ENCODE assay signal across 9 mouse cellular contexts in the genomic region with DNA sequence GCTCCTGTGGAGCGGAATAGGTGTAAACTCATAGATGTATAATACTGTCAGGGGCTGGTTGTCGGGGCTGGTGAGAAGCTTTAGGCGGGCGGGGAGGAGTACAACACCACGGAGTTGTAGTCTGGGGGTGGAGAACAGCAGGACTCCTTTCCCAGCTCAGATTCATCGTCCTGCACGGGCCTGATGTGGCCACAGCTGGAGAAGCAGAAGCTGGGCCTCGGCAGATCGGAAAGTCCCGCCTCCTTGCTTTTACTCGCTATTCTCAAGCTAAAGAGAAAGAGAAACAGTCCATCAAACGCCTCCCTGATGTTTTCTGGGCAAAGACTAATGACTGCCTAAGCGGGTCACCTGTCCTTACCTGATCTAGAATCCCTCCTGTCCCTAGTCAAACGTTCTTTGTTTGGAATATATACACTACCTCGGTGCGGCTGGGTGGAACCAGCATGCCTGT.
DNase-seq lines count a peak whose midpoint lies in the region; ATAC-seq and TF ChIP-seq lines count a peak whose summit lies in the region.
"Had no signal": no experiment of that assay in that cellular context is flagged by ENCODE, and none has a peak within 500 bp of the region (broad histone marks: within the 10 kb centered on the region; RNA-seq: fewer than 3 reads in every experiment).

No protein-coding gene starts in this region.

- ATAC-seq in hindbrain, embryonic 11.5 days (ENCODE audit: low FRiP score), result no peak
- ATAC-seq in hindbrain, embryonic 14.5 days (ENCODE audit: low FRiP score), result no peak
- ATAC-seq in midbrain, embryonic 14.5 days (ENCODE audit: low FRiP score, low TSS enrichment), result no peak

- no peak for DNase-seq in hindbrain, embryonic 10.5 days (ENCODE audit: low spot score)
- DNase-seq in hindbrain, embryonic 11.5 days (ENCODE audit: low spot score), result no peak
- no peak for DNase-seq in hindbrain, embryonic 14.5 days (ENCODE audit: low spot score)
- DNase-seq in midbrain, embryonic 14.5 days, result peak; percentile 35
- no peak for DNase-seq in embryo, embryonic 10 days (ENCODE audit: low spot score)
- DNase-seq in embryo, embryonic 10.5 days (ENCODE audit: low spot score), result no peak
- DNase-seq in testis, postnatal 10 days (ENCODE audit: low spot score), result no peak
- DNase-seq: gastrocnemius, postnatal 14 days had no signal

- no peak for TF ChIP-seq POLR2A in ES-Bruce4 (IDR thresholded peaks at IDR 0.05; ENCODE audit: insufficient read depth, low read length)

- H3K4me3 ChIP-seq in hindbrain, embryonic 10.5 days, result peak overlapping the region; percentile 22
- H3K4me3 ChIP-seq in hindbrain, embryonic 11.5 days (ENCODE audit: low read depth, low read length), result no peak overlapping the region
- 0 out of 2 replicates have a peak overlapping the region, but pooled peaks have one; percentile 33 for H3K4me3 ChIP-seq in ES-Bruce4 (ENCODE audit: low read depth, low read length)
- no peak overlapping the region for H3K4me3 ChIP-seq in hindbrain, embryonic 14.5 days (replicated peaks; ENCODE audit: low read length)
- no peak overlapping the region for H3K4me3 ChIP-seq in midbrain, embryonic 14.5 days (replicated peaks; ENCODE audit: low read depth, low read length)

- no peaks in the 10 kb centered on the region for H3K27me3 ChIP-seq in hindbrain, embryonic 10.5 days (ENCODE audit: insufficient read depth, poor library complexity, severe bottlenecking)
- no peaks in the 10 kb centered on the region for H3K27me3 ChIP-seq in hindbrain, embryonic 11.5 days (ENCODE audit: control insufficient read depth, insufficient read depth, low read length)
- no peaks in the 10 kb centered on the region for H3K27me3 ChIP-seq in ES-Bruce4 (ENCODE audit: control insufficient read depth, insufficient read depth, low read length, poor library complexity, severe bottlenecking)
- no peaks in the 10 kb centered on the region for H3K27me3 ChIP-seq in hindbrain, embryonic 14.5 days (ENCODE audit: control insufficient read depth, insufficient read depth, low read length)
- H3K27me3 ChIP-seq in midbrain, embryonic 14.5 days (ENCODE audit: control insufficient read depth, insufficient read depth, low read length), result no peaks in the 10 kb centered on the region

- no peak for TF ChIP-seq EP300 in ES-Bruce4 (IDR thresholded peaks at IDR 0.05; ENCODE audit: insufficient read depth, low read depth, low read length)

- H3K9ac ChIP-seq in hindbrain, embryonic 11.5 days (ENCODE audit: low read depth, low read length), result no peak overlapping the region
- no peak overlapping the region for H3K9ac ChIP-seq in ES-Bruce4 (ENCODE audit: low read depth, poor library complexity, severe bottlenecking)
- H3K9ac ChIP-seq in hindbrain, embryonic 14.5 days, result no peak overlapping the region
- no peak overlapping the region for H3K9ac ChIP-seq in midbrain, embryonic 14.5 days (replicated peaks; ENCODE audit: low read length)

- no peaks in the 10 kb centered on the region for H3K36me3 ChIP-seq in hindbrain, embryonic 10.5 days
- no peaks in the 10 kb centered on the region for H3K36me3 ChIP-seq in hindbrain, embryonic 11.5 days (ENCODE audit: control insufficient read depth, insufficient read depth, low read length)
- no peaks in the 10 kb centered on the region for H3K36me3 ChIP-seq in ES-Bruce4 (ENCODE audit: control insufficient read depth, insufficient read depth, low read length, poor library complexity, severe bottlenecking)
- no peaks in the 10 kb centered on the region for H3K36me3 ChIP-seq in hindbrain, embryonic 14.5 days (replicated peaks; ENCODE audit: control insufficient read depth, insufficient read depth)
- no peaks in the 10 kb centered on the region for H3K36me3 ChIP-seq in midbrain, embryonic 14.5 days (ENCODE audit: control insufficient read depth, insufficient read depth, low read length)

- no peak overlapping the region for H3K4me2 ChIP-seq in hindbrain, embryonic 11.5 days (replicated peaks; ENCODE audit: low read depth, low read length)
- H3K4me2 ChIP-seq in hindbrain, embryonic 14.5 days (replicated peaks), result 0 out of 2 replicates have a peak overlapping the region, but pooled peaks have one; percentile 15
- peak overlapping the region; percentile 15; the same call in 1 of the 2 replicates for H3K4me2 ChIP-seq in midbrain, embryonic 14.5 days (ENCODE audit: low read length)

- TF ChIP-seq CTCF in ES-Bruce4 (IDR thresholded peaks at IDR 0.05; ENCODE audit: low read depth, low read length), result no peak

- no peaks in the 10 kb centered on the region for H3K9me3 ChIP-seq in hindbrain, embryonic 10.5 days
- no peaks in the 10 kb centered on the region for H3K9me3 ChIP-seq in hindbrain, embryonic 11.5 days (ENCODE audit: control insufficient read depth, low read length)
- no peaks in the 10 kb centered on the region for H3K9me3 ChIP-seq in ES-Bruce4 (replicated peaks; ENCODE audit: control insufficient read depth, insufficient read depth, low read length, poor library complexity, severe bottlenecking)
- H3K9me3 ChIP-seq in hindbrain, embryonic 14.5 days (ENCODE audit: control insufficient read depth, low read length), result no peaks in the 10 kb centered on the region
- no peaks in the 10 kb centered on the region for H3K9me3 ChIP-seq in midbrain, embryonic 14.5 days (ENCODE audit: control insufficient read depth, low read length)

- peaks cover 10% of the 10 kb centered on the region for H3K4me1 ChIP-seq in hindbrain, embryonic 10.5 days (replicated peaks)
- no peaks in the 10 kb centered on the region for H3K4me1 ChIP-seq in hindbrain, embryonic 11.5 days (replicated peaks; ENCODE audit: control insufficient read depth, insufficient read depth, low read length)
- H3K4me1 ChIP-seq in ES-Bruce4 (ENCODE audit: control insufficient read depth, insufficient read depth, low read length), result no peaks in the 10 kb centered on the region
- H3K4me1 ChIP-seq in hindbrain, embryonic 14.5 days (replicated peaks; ENCODE audit: control insufficient read depth, insufficient read depth, low read length), result 0 out of 2 replicates have a peak, but pooled peaks cover 7% of the 10 kb centered on the region
- H3K4me1 ChIP-seq in midbrain, embryonic 14.5 days (ENCODE audit: control insufficient read depth, insufficient read depth, low read length), result no peaks in the 10 kb centered on the region

- H3K27ac ChIP-seq in hindbrain, embryonic 10.5 days, result no peak overlapping the region
- no peak overlapping the region for H3K27ac ChIP-seq in hindbrain, embryonic 11.5 days (ENCODE audit: low read depth, low read length)
- H3K27ac ChIP-seq in ES-Bruce4 (ENCODE audit: insufficient read depth, low read length), result no peak overlapping the region
- no peak overlapping the region for H3K27ac ChIP-seq in hindbrain, embryonic 14.5 days
- H3K27ac ChIP-seq in midbrain, embryonic 14.5 days (replicated peaks; ENCODE audit: low read depth, low read length), result no peak overlapping the region

- WGBS in hindbrain, embryonic 10.5 days, result 25% methylated on average over 16 of the region's 16 CpGs
- 31% methylated on average over 14 of the region's 16 CpGs for WGBS in hindbrain, embryonic 11.5 days
- 24% methylated on average over 16 of the region's 16 CpGs for WGBS in hindbrain, embryonic 14.5 days
- 21% methylated on average over 16 of the region's 16 CpGs for WGBS in midbrain, embryonic 14.5 days

Comparison
In these comparisons a context has a peak if more than half of its experiments do, and no peak if none do; other contexts are left out.
1. H3K4me3 ChIP-seq: peak in hindbrain, embryonic 10.5 days (single experiment) and ES-Bruce4 (single experiment); none in hindbrain, embryonic 11.5 days (single experiment), hindbrain, embryonic 14.5 days (single experiment) and midbrain, embryonic 14.5 days (single experiment).